Mouse (Mus musculus) intestine, embryonic 15.5 days (tissue): ENCODE data around the gene Fam71a. TPM values are rescaled to one million over a fixed set of nuclear protein-coding genes. Genes with fewer than 3 reads are reported as not detected.

Experiments used
- polyA plus RNA-seq: library from polyadenylated mRNA; unstranded; fragments of >200 nt; fragmentation: Nextera tagmentation; extraction: Ambion mirVana; gene quantifications from 2 replicates; pipeline ENCODE4 v1.2.1, GENCODE M21; 2015

Gene Fam71a
- polyA plus RNA-seq, 1 experiment from 2014 or later = not detected

Other genes with a start within 250 kb of the Fam71a start
- 36.2 and 40.2 TPM in 2 replicates for gene Angel2, start 239.7 kb downstream of the Fam71a start, polyA plus RNA-seq
- gene Vash2, start 185.5 kb downstream of the Fam71a start, polyA plus RNA-seq = 15.6 and 19.1 TPM in 2 replicates
- 9.8 and 10.7 TPM in 2 replicates for gene Flvcr1, start 138.7 kb downstream of the Fam71a start, polyA plus RNA-seq
- not detected in 2 replicates for gene Spata45, start 128.2 kb downstream of the Fam71a start, polyA plus RNA-seq
- 11.9 and 12.6 TPM in 2 replicates for gene Tatdn3, start 101.9 kb downstream of the Fam71a start, polyA plus RNA-seq
- gene Nsl1, start 101.8 kb downstream of the Fam71a start, polyA plus RNA-seq = 17.0 and 18.8 TPM in 2 replicates
- gene Batf3, start 67.0 kb downstream of the Fam71a start, polyA plus RNA-seq = 7.2 and 10.5 TPM in 2 replicates
- 4.1 and 4.9 TPM in 2 replicates for gene Atf3, start 53.2 kb upstream of the Fam71a start, polyA plus RNA-seq
- gene Nenf, start 153.4 kb upstream of the Fam71a start, polyA plus RNA-seq = 91.3 and 94.3 TPM in 2 replicates
- gene Tmem206, start 161.1 kb upstream of the Fam71a start, polyA plus RNA-seq = 16.4 and 16.9 TPM in 2 replicates
- 23.7 and 27.0 TPM in 2 replicates for gene Ppp2r5a, start 238.5 kb upstream of the Fam71a start, polyA plus RNA-seq